Mouse (Mus musculus) mesoderm, embryonic 11.5 days (tissue): Measurements from ENCODE around the gene Clip2.
A peak's percentile ranks its signal among the peaks of the same experiment; 100 is the strongest.

Experiments used
- DNase-seq: peaks from one replicate; pipeline ENCODE4 v3.0.0-alpha.2; 2012; ENCODE audit warnings: low read depth, low spot score

The Clip2 gene

GRCm38 (mm10) chr5:134525971-134526711 lies 26.1 kb downstream of the Clip2 start:
- no peak for DNase-seq

GRCm38 (mm10) chr5:134523728-134524127 lies 28.5 kb downstream of the Clip2 start:
- DNase-seq, result no peak

- DNase-seq, result no peak
Observed at GRCm38 (mm10) chr5:134522524-134522923, 29.7 kb downstream of the Clip2 start.

GRCm38 (mm10) chr5:134521806-134522205 lies 30.4 kb downstream of the Clip2 start:
- DNase-seq, result no peak

GRCm38 (mm10) chr5:134521131-134521530 lies 31.1 kb downstream of the Clip2 start:
- no peak for DNase-seq

- DNase-seq, result no peak
Observed at GRCm38 (mm10) chr5:134520120-134520519, 32.1 kb downstream of the Clip2 start.

- DNase-seq, result no peak
Observed at GRCm38 (mm10) chr5:134519471-134519870, 32.8 kb downstream of the Clip2 start.

GRCm38 (mm10) chr5:134512086-134512485 lies 40.1 kb downstream of the Clip2 start:
- DNase-seq, result no peak

GRCm38 (mm10) chr5:134510266-134510665 lies 42.0 kb downstream of the Clip2 start:
- DNase-seq, result no peak

GRCm38 (mm10) chr5:134508965-134509364 lies 43.3 kb downstream of the Clip2 start:
- DNase-seq, result no peak

GRCm38 (mm10) chr5:134507859-134508399 lies 44.3 kb downstream of the Clip2 start:
- DNase-seq, result no peak

- DNase-seq, result peak; percentile 81
Observed at GRCm38 (mm10) chr5:134507307-134507706, 44.9 kb downstream of the Clip2 start.

GRCm38 (mm10) chr5:134505810-134506292 lies 46.4 kb downstream of the Clip2 start:
- no peak for DNase-seq

GRCm38 (mm10) chr5:134502591-134502990 lies 49.6 kb downstream of the Clip2 start:
- no peak for DNase-seq

GRCm38 (mm10) chr5:134501453-134501852 lies 50.8 kb downstream of the Clip2 start:
- no peak for DNase-seq

GRCm38 (mm10) chr5:134500681-134501080 lies 51.6 kb downstream of the Clip2 start:
- no peak for DNase-seq

- no peak for DNase-seq
Observed at GRCm38 (mm10) chr5:134500062-134500461, 52.2 kb downstream of the Clip2 start.

- no peak for DNase-seq
Observed at GRCm38 (mm10) chr5:134497026-134497425, 55.2 kb downstream of the Clip2 start.

GRCm38 (mm10) chr5:134495796-134496195 lies 56.4 kb downstream of the Clip2 start:
- no peak for DNase-seq

GRCm38 (mm10) chr5:134494142-134494541 lies 58.1 kb downstream of the Clip2 start:
- peak; percentile 83 for DNase-seq

- no peak for DNase-seq
Observed at GRCm38 (mm10) chr5:134492956-134493355, 59.3 kb downstream of the Clip2 start.

- DNase-seq, result peak; percentile 91
Observed at GRCm38 (mm10) chr5:134491712-134492417, 60.4 kb downstream of the Clip2 start.

GRCm38 (mm10) chr5:134491206-134491605 lies 61.0 kb downstream of the Clip2 start:
- no peak for DNase-seq
